Mouse (Mus musculus) thymus, postnatal 10 days (tissue): ENCODE results near the gene Cep41.

Experiments
- DNase-seq, 2 experiments: peaks; one replicate each; pipeline ENCODE4 v3.0.0; 2021; ENCODE audit warnings: low spot score in 2 of 2

Gene Cep41

DNA sequence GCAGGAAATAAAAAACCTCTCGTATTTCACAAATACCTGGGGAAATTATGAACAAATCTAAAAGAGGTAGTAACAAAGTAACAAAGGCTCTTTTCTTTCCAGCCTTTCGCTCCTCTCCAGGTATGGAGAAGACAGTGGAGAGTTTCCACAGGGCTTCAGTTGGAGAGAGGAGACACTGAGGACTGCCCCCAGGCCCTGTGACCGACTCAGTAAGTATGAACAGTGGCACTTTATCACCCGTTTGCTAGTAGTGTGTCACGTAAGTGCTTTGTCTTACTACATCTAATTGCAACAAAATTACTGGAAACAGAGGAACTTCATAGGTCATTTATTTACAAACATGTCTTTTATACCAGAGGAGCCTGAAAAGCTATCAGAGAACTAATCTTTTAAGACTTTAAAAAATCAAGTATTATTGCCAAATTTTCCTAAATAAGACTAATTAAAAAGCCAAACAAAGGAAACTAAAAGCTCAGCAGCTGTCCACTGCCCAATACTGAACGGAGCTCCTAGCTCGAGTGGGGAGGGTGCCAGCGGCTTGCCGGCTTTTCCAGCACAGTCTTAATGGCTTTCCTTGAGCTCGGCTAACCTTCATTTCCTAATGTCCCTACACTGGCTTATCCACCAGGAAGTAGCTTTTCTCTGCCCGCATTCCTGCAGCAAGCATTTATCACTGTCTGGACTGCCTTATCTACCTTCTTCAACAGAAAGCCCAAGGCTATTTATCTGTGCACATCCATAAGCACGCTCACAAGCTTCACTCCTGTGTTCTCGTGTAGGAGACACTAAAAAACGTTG lies 19.6 kb downstream of the Cep41 start:
- no peak for DNase-seq

DNA sequence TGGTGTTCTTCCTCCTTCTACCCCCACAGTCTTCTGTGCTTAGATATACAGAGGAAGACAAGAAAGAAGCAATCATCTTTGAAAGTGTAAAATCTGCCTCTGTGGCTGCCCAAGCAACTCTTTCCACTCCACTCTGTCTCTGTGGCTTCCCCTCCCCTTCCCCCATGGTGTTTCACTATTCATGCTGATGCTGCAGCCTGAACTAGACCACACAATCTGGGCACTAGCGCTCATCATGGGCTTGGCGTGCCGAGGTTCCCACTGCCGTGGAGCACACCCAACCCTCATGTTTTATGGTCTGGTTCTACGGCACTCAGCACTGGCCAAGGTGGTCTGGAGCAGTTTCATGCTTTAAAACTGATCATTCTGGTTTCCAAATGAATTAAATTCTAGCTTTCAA lies 21.9 kb downstream of the Cep41 start:
- DNase-seq: no peak

DNA sequence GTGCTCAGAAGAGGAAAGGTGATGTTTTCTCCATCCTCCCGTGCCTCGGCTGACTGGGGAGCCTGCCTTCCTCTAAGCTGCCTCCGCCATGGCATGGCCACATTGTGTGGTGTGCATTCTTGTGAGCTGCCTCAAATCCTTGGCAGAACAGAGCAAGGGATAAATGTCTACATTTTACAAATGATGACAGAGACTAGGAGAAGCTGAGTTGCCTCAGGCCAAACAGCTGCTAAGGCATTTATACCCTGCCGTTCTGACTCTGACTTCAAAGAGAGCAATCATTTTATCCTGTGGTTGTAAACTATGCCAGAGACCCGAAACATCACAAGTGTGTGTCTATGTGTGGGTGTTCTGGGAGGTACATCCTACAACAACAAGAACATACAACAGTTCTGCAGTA lies 26.0 kb downstream of the Cep41 start:
- no peak for DNase-seq

DNA sequence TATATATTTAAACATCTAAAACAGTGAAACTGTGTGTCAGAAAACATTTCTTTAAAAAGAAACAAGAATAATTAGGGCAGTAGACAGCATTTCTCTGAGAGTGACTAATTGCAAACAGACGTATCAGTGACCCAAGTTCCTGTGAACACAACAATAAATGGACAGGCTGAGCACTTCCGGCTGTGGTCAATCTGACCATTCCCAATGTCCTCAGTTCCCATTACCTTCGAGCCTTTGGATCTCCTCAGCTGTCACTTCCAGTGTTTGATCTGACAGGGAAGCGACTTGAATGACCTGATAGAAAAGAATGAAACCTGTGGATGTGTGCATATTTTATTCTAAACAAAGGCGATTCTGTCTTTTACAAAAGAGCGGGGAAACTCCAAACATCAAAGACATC lies 27.5 kb downstream of the Cep41 start:
- DNase-seq: no peak

DNA sequence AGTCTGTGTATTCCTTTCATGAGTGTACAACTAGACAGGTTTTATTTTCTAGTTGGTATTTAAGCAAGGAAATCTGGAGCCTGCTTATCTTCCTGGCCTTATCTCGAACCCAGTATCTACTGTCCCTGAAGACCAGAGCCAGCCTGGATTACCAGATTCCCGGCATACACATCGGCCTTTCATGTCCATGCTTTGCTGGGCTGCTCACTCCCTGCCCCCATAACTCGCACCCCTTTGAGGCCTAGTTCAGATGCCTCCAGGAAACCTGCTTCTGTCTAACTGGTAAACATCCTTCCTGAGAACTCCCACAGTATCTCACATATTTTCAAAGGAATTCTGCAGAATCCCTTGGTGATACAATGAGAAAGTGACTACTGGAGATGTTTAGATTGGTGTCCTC lies 28.3 kb downstream of the Cep41 start:
- DNase-seq: no peak

DNA sequence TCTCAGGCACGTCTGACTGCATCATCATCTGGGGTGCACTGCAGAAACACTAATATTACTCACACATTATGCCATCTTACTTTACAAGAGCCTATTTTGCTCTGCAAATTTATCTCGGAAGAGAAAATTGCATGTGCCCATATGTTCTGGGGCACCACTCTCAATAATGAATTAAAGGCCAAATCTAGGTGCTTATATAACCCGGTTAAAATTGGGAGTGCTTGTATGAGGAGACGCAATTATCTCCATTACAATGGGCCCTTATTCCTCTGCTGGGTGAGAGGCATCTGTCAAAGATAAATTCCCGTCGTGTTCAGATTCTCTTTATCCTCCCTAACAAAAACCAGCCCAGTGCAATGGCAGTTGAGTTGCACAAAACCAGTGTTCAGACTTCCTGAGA lies 28.8 kb downstream of the Cep41 start:
- no peak for DNase-seq

DNA sequence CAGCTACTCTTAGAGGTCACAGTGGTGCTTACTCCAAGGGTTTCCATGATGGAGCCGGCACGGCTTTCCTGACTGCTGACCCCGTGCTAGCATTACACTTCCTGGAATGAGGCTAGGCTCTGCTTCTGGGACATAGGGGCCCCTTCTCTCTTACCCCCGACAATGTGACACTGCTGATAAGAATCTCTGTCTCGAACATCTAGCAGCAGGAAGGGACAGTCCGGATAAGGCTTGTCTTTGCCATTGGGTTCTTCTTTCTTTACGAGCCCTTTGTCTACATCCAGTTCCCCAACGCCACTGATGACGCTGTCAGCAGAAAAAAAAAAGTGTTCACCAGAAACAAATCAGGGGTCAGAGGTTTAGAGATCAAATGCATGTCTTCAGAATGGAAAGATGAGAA lies 34.9 kb downstream of the Cep41 start:
- DNase-seq: no peak

DNA sequence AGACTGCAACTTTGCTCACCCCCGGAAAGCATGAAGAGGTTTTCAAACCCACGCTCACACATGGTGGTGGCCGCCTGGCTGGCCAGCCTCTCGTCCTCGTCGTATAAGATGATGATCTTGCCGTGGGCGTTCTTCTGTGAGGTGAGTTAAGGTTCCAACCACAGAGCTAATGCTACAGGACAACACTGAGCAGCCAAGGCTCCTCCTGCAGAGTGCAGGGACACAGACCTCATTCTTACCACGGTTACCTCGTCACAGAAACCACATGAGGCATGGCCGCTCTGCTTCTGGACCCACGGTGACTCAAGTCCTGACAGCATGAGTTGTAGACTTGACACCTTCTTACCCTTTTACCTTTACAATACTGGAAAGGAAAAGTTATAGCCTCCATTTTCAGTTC lies 36.3 kb downstream of the Cep41 start:
- no peak for DNase-seq

DNA sequence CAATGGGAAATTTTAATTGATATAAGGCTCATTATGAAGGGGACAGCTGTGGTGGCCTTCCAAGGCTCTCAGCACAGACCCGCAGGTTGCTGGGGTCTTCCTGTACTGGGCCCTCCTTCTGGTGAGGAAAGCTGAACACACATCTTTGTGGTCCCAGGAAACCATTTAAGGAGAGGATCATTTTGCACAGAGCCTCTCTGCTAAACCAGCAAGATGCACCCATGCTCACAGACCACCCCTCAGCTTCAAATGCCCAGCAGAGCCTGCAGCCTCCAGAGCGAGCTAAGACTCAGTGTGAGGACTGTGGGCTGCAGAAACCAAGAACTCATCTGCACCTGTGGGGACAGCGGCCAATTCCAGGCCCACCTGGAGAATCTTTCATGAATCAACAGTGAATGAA lies 38.6 kb downstream of the Cep41 start:
- no peak for DNase-seq

DNA sequence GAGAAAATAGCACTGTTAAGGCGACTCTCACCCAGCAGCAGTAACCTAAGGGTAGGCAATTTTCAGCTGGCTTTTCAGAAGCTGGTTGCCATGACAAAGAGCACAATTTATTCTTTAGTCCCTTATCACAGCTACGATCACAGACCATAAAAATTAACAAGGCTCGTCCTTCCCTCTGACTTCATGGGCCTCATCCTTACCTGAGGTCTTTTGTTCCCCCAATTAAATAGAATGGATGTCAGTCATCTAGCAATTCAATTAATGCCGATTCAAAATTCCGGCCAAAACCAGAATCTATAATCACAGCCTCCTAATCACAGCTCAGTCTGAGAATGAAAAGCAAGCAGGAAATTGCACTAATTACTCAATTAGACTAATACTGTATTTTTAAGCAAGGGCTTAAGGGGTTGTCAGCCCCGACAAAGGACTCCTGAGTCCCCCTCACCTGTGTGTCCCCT lies 39.1 kb downstream of the Cep41 start:
- DNase-seq: no peak

DNA sequence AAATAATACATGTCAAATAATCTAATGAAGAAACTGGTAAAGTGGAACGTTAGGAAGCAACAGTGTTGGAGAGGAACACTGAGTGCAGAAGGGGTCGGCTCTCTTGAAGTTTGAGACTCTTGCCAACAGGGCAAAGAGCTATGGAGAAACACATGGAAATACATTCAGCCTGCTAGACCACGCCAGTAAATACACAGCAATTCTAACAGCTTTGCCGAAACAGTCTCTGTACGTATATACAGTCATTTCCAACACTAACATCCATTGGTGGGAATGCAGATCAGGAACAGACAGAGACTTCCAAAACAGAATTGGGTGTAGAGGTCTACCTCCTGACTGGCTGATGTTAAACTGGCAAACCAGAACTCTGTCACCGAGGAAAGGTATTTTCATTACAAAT lies 40.0 kb downstream of the Cep41 start:
- DNase-seq: no peak

DNA sequence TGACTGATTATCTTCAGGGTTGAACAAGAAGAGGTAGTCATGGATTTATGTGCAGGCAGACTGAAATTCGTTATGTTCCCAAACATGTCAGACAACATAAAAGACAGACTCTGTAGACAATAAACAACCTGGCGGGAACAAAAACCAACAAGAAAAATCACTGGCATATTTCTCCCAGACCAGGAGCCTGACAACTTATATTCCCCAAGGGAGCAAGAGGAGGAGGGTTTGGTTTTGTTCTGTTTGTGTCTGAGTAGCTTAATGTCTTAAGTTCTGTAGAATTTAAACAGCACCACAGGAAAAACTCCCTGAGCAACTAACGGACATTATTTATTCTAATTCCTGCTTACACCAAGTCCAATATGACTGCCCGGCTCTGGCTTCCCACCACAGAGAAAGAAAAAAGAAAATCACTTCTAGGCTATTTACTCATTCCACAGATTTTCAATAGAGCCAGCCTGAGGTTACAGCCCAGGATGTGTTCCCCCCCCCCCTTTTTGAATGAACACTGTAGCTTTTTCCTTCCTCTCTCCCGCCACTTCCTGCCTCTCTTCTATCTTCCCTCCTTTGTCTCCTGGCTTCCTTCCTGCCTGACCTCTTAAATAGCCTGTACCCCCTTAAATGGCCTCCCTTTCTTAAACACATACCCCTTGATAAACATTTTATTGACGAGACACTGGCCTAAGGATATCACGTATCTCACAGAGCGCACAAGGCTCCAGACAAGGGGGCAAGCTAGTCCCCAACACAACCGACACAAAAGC lies 40.9 kb downstream of the Cep41 start:
- no peak for DNase-seq

DNA sequence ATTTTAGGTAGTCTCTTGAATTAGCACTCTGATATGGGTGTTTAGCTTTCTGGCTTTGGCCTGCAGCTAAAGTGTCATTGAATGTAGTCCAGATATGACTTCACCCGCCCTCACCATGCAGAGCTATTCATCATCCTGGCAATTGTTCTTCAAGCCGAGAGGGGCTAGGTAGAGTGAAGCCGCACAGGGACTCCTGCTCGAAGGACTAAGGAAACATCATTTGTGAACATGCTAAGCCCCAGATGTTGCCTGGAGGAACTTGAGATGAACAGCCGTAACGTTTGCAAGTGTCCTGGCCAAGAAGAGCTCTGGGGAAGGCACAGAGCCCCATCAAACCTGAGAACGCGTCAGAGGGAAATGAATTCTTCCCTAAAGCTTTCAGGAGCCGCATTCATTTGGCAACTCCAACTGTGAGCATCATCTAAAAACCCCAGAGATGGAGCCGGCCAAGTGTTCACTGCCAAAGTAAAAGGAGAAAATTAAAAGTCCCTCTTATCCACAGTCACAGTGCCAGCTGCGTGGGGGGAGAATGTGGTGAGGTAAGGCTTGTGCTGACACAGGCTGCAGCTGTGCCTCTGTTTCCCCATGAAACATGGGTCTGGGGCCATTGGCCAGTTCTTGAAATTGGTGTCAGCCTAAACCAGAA lies 43.8 kb downstream of the Cep41 start:
- DNase-seq: no peak

DNA sequence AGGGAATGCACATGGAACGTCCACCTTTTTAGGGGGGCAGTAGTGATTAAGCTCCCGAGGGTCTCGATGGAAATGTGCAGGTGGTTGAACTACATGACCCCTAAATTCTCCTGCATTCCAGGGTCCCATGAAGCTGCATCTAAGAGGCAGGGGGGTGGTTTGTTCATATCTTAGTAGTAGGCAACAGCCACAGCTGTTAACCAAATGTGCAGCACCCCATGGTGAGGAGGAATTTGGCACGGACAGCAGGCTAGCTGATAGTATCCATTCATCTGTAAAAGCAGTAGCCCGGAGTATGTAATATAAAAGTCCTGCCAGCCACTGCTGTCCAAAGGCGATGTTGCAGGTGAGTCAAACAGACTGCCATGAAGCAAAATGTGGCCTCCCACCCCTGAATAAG lies 48.2 kb downstream of the Cep41 start:
- DNase-seq: no peak

DNA sequence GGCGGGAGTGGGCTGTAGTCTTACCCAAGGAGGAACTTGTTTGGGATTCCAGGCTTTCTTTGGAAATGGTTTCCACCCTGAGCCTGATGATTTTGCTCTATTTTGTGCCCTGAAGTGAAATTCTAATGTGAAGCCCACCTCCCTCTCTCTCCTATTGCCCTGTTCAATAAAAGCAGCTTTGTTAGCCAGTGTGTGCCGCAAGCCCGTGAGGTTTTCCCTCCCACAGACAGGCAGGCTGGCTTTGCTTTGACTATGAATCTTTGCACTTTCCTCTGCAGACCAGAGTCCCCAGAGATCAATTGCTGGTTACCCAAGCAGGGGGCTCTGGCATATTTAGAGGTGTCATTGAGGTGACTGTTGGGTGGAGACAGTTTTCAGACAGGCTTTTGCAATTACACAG lies 49.1 kb downstream of the Cep41 start:
- no peak for DNase-seq

DNA sequence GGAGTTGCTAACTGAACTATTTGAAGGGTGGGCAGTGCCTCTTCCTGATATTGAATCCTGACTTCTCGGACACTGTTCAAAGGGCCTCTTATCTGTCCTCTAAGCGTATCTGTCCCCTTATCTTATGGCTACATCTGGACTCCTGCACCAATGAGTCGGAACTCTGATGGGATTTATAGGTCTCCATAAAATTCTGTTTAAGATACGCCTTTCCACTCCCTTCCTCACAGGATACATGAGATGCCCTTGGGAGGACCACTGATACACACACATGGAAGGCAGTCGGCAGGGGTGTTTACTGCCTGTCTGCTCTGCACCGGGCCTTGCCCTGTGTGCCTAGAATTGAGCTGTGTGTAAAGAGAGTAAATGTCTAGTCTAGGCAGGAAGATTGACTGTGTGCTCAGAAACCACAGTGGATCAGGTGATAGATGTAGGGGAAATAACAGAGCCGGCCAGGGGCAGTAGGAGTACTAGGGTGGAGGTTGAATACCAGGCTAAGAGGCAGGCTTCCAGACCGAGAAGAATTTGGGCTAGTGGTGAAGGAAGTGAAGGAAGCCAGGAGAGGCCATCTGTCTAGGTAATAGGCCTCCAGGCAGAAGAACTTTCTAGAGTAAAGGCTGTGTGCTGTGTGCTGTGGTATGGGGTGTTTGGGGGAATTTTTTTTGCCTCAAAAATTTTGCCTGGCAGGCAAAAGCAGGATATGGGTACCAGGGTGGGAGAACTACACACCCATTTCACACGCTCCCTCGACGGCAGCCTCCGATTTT lies 49.7 kb downstream of the Cep41 start:
- no peak for DNase-seq

DNA sequence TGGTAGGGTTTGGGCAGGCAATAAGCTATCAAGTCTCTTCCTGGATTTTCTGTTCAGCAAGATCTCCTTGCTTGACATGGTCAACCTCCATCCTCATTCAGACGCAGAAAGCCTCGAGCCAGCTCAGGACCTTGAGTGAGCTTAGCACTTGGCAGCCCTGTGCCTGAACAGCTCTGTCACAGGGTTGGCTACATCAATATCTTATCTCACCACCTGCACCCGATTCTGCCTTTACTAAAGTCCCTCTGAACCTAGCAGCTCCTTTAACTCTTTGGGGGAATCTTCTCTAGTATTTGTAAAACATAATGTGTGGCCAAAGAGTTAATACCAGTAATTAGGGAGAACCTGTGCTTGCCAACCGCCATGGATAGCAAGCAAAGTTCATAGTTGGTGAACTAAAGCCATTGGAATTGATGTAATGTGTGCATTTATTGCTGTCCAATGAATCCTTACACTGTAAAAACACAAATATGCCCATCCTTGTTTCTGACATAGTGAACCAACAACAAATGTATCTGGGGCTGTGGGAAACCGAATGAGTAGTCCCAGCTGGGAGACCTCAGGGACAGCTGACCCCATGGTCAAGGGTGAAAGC lies 54.8 kb downstream of the Cep41 start, which contains the start of gene Cpa1:
TSS of gene Cpa1 (plus strand) at position 545 of the 595 bp plus-strand sequence.
- no peak for DNase-seq

DNA sequence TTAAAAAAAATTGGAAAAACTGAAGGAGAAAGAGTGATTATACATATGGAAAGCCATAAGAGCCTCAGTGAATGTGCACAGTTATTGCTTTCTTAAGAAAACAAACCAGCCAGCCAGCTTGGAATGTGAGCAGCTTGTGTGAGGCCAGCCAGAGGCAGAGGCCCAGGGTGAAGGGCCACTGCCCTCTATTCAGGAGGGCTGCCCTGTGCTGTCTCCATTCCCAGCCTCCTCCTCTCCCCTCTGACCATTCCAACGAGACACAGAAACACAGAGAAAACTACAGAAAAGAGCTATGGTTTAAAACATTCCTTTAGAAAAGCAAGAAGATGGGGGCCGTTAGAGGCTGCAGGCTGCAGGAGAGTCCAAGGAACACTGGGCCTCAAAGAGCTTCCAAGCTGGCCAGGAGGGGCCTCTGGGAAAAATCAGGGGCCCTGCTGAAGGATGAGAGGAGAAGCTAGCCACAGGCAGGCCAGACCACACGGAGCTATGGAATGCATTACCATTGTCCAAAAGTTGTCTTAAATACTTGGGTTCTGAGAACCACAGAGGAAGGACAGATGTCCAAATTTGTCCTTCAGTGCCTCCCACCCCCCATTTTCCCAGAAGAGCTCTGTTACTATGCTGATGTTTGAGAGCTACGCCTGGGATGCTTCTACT lies 57.2 kb downstream of the Cep41 start:
- DNase-seq: no peak

DNA sequence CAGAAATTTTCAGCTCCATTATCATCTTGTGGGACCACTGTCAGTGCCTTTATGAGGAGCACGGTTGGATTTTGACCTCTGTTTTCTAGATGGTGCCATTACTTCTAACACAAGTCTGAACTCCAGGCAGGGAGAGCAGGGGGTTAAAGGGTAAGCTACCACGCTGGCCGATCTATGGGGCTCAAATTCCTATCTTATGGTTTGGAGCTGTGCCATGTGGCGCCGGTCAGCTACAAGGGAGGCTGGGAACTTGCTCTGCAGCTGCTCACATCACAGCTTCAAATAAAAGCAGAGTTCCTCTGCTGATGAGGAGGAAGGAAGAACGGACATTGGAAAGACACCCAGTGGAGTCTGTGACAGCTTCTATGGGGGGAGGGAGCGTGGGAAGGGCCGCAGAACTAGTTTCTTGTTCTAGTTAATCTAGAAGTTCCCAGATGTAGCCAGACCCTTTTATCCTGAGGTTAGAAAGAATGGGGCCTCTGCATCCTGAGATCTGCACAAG lies 58.1 kb downstream of the Cep41 start:
- no peak for DNase-seq

DNA sequence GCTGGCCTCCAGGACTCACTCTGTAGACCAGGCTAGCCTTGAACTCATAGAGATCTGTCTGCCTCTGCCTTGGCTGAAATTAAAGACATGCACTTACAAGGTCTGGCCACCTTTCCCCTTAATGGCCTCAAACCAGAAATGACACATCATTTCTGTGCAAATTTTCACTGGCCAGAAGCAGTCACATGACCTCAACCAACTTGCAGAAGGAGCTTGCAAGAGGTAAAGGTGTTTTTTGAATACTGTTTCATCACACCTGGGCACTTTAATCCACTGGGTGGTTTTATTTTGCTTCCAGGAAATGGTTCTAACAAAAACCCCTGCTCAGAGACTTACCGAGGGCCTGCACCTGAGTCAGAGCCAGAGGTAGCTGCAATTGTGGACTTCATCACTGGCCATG lies 63.6 kb downstream of the Cep41 start:
- no peak for DNase-seq

DNA sequence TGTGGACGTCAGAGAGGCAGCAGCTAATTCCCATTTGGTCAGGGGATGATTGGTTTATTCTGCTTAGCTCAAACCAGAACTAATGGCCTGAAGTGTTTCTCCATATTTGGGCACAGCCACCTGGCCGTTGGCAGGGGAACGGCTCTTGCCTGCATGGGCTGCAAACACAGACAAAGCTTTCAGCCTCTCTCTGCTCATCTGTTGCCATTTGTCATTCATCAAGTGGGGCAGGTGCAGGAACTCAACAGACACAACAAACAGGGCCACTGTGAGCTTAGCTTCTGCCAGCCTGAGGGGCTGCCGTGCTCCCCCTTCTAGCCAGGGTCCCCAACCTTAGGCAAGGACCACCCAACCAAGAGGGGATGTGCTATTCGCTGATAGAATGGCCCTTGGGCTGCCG lies 65.4 kb downstream of the Cep41 start:
- no peak for DNase-seq
